Mouse (Mus musculus) gastrocnemius, adult 2 months (tissue): ENCODE data around the gene G3bp2. TPM values are rescaled to one million over a fixed set of nuclear protein-coding genes. Genes with fewer than 3 reads are reported as not detected.

Experiments used
- DNase-seq: peaks from one replicate; pipeline ENCODE4 v3.0.0; 2022
- H3K27ac ChIP-seq: fragments of 200-600 bp; 2 replicates; pipeline ENCODE4 v1.8.1; 2022; ENCODE audit warnings: mild to moderate bottlenecking
- H3K4me3 ChIP-seq: fragments of 200-600 bp; 2 replicates; pipeline ENCODE4 v1.8.1; 2022; ENCODE audit warnings: mild to moderate bottlenecking, moderate library complexity
- CTCF ChIP-seq: fragments of 200-600 bp; IDR thresholded peaks from 2 replicates; pipeline ENCODE4 v1.8.1; 2022; ENCODE audit warnings: antibody characterized with exemption, mild to moderate bottlenecking, moderate library complexity
- intact Hi-C: fragments of 180-260 bp; cut with DNase I; formaldehyde crosslinking; loops from one replicate; pipeline ENCODE4 v1.15.1; 2025
- total RNA-seq, 2 experiments: library from RNA; stranded (reverse); gene quantifications; 2 replicates each; pipeline ENCODE4 v1.2.3; 2021

G3bp2 gene
- total RNA-seq, 2 experiments from 2014 or later = 49.1 to 73.5 TPM

DNA sequence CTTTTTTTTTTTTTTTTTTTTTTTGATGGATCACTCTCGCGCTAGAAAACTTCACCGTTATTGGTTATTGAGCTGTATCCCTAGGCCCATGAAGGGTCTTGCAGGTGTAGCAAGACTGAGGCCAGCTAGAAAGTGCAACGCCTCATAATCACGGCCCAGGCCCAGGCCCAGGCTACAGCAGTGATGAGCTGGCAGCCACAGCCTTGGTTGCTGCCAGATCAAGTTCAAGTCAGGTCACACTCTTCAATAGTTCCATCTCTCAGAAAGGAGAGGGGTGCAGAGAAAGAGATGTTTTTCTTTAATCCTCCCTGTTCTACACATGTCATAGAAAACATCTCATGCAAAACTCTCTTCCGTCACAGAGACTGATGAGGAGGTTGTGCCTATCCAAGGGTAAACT lies 13.3 kb upstream of the G3bp2 start:
- Histone ChIP-seq H3K27ac (peak overlapping the region; percentile 56), H3K4me3 (no peak overlapping the region)
- intact Hi-C loops = no loop called here
- TF ChIP-seq CTCF = no peak
- peak; percentile 58 for DNase-seq

- DNase-seq = no peak
- peak overlapping the region; percentile 63 for H3K27ac ChIP-seq
- H3K4me3 ChIP-seq = peak overlapping the region; percentile 52
- no peak for TF ChIP-seq CTCF
- intact Hi-C loops = no loop called here
Observed at GRCm38 (mm10) chr5:92094062-92094415, 10.5 kb upstream of the G3bp2 start.

DNA sequence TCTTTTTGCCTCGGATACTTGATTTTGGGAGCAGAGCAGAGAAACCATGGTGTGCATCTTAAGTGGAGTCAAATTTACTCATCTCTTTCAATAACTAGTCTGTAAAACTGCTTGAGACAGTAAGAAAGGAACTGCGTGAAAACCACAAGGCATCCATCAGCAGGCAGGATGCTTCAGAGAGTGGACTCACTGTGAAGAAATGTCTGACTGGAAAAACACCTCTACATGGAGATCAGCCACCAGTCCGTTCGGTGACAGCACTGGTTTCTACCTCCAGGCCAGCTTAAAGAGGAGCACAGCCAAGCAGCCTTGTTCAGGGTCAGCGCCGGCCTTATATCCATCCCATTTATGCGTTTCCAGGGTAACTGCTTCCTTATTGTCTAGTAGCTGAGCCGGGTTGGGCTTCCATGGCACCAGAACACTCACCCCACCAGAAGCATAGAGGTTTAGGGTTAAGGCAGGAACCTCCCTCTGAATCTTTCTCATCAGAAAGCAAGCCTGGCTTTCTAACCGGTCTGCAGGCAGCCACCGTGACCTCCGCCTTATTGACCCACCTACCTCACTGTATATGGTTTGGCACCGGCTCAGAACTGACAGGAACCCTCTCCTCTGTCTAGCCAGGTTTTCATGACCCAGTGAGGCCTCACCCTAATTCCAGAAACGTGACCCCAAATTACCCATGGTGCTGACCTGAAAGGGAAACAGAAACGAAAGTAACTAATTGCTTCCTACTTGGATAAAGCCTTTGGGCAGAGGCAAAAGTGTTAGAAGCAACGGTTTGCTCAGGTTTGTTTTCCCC lies 9.9 kb upstream of the G3bp2 start:
- H3K4me3 ChIP-seq = peak overlapping the region; percentile 52
- no peak for TF ChIP-seq CTCF
- peak overlapping the region; percentile 63 for H3K27ac ChIP-seq
- DNase-seq = no peak
- intact Hi-C loops = no loop called here

DNA sequence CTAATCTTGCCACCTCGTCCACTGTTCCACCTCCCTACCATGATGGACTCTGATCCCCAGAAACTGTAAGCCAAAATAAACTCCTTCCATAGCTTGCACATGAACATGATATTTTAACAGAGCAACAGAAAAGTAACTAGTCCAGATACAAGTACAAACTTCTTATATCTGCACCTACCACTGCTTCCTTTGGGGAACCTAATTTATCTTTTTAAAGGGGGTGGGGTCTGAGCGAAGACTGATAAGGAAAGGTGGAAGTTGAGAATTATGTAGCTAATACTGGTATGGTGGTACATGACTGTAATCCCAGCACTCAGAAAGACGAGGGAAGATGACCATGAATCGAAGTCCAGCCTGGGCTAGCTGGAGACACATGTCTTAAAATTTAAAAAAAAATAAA lies 4.0 kb upstream of the G3bp2 start:
- DNase-seq = no peak
- TF ChIP-seq CTCF = no peak
- intact Hi-C loops = no loop called here
- H3K27ac ChIP-seq = no peak overlapping the region
- no peak overlapping the region for H3K4me3 ChIP-seq

- TF ChIP-seq CTCF = no peak
- Histone ChIP-seq H3K27ac (peak overlapping the region; percentile 80), H3K4me3 (no peak overlapping the region)
- DNase-seq = peak; percentile 36
- intact Hi-C loops = no loop called here
Observed at GRCm38 (mm10) chr5:92085821-92086550, 2.5 kb upstream of the G3bp2 start.

DNA sequence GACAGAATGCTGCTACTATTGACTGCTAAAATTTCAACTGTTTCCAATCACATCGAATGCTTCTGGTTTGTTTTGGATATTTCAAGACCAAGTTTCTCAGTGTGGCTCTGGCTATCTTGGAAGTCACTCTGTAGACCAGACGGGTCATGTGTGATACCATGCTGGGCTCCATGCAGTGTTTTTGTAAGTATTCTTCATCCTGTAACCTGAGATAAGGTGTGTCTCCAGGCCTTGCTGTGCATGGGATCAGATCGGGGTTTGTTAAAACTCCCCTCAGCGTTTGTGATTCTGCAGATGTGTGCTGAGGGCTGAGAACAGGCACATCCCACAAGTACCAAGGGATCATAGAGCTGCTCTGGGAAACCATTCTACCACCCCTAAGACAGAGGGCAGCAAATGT lies 1.7 kb upstream of the G3bp2 start:
- Histone ChIP-seq H3K4me3 (no peak overlapping the region), H3K27ac (peak overlapping the region; percentile 80)
- no peak for TF ChIP-seq CTCF
- intact Hi-C loops = no loop called here
- no peak for DNase-seq

- TF ChIP-seq CTCF = no peak
- intact Hi-C loops = loop anchor here (5.0 kb wide), 3 partner anchors 34 to 54 kb away; partner anchors contain the start of gene Uso1
Observed at GRCm38 (mm10) chr5:92082821-92083401, 608 bp downstream of the G3bp2 start.

GRCm38 (mm10) chr5:92081326-92081725 lies 2.2 kb downstream of the G3bp2 start:
- no peak overlapping the region; the same call in 1 of the 2 replicates for H3K4me3 ChIP-seq
- no peak for TF ChIP-seq CTCF
- DNase-seq = no peak
- H3K27ac ChIP-seq = no peak overlapping the region
- intact Hi-C loops = loop anchor here (5.0 kb wide), 3 partner anchors 34 to 56 kb away; partner anchors contain the start of gene Uso1

More at GRCm38 (mm10) chr5:92082821-92083401, 608 bp downstream of the G3bp2 start:
- peak overlapping the region; percentile 95 for H3K27ac ChIP-seq
- peak overlapping the region; percentile 100 for H3K4me3 ChIP-seq
- DNase-seq = peak; percentile 83

DNA sequence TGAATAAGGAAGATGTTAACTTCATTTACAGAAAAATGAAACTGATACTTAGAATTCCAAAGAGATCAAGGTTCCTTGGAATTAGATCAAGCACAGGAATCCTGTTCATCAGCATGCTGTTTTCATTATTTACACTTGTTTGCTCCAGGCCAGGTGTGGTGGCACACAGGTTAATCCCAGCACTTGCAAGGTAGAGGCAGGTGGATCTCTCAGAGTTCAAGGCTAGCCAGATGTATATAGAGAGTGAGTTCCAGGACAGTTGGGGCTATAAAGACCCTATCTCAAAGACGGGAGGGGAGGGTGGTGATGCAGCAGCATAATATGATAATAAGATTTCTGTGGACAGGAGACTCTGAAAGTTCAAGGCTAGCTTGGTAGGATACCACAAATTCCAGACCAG lies 3.1 kb downstream of the G3bp2 start:
- intact Hi-C loops = loop anchor here (5.0 kb wide), 3 partner anchors 33 to 57 kb away; partner anchors contain the start of gene Uso1
- H3K4me3 ChIP-seq = no peak overlapping the region
- H3K27ac ChIP-seq = no peak overlapping the region
- no peak for TF ChIP-seq CTCF
- no peak for DNase-seq

DNA sequence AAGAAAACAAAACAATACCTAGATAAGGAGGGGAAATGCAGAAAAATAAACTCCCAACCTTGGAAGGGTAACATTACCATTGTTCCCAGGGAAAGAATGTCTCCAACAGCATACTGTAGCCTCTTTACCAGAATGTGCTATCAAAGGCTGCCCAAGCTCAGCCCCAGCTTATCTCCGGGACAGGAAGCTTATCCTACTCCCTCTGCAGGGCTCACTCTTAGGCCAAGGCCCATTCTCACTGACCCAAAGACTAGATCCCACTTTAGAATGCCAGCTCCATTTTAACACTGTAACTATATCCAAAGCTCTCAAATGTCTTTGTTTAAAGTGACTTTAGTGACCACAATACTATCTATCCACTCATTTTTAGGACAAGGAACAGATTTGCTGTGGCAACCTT lies 4.2 kb downstream of the G3bp2 start:
- TF ChIP-seq CTCF = no peak
- H3K27ac ChIP-seq = no peak overlapping the region
- no peak overlapping the region for H3K4me3 ChIP-seq
- intact Hi-C loops = no loop called here
- DNase-seq = no peak

- no peak overlapping the region for H3K4me3 ChIP-seq
- no peak for DNase-seq
- TF ChIP-seq CTCF = no peak
- H3K27ac ChIP-seq = no peak overlapping the region
- intact Hi-C loops = no loop called here
Observed at GRCm38 (mm10) chr5:92078751-92079150, 4.8 kb downstream of the G3bp2 start.

GRCm38 (mm10) chr5:92076273-92076672 lies 7.2 kb downstream of the G3bp2 start:
- Histone ChIP-seq H3K27ac (no peak overlapping the region), H3K4me3 (no peak overlapping the region)
- no peak for DNase-seq
- intact Hi-C loops = no loop called here
- TF ChIP-seq CTCF = peak; percentile 46

- intact Hi-C loops = no loop called here
- TF ChIP-seq CTCF = no peak
Observed at GRCm38 (mm10) chr5:92074061-92074460, 9.5 kb downstream of the G3bp2 start.

More at GRCm38 (mm10) chr5:92074061-92074460, 9.5 kb downstream of the G3bp2 start:
- no peak overlapping the region for H3K27ac ChIP-seq
- no peak for DNase-seq
- H3K4me3 ChIP-seq = no peak overlapping the region
